Mouse (Mus musculus) urinary bladder, postnatal 0 days (tissue): ENCODE measurements around the gene Pisd. TPM values are rescaled to one million over a fixed set of nuclear protein-coding genes. Genes with fewer than 3 reads are reported as not detected.

Source experiments
- polyA plus RNA-seq: library from polyadenylated mRNA; unstranded; fragments of >200 nt; fragmentation: Nextera tagmentation; extraction: Ambion mirVana; gene quantifications from 2 replicates; pipeline ENCODE4 v1.2.1, GENCODE M21; 2015

Gene Pisd
- 49.2 and 54.2 TPM in 2 replicates for polyA plus RNA-seq

DNA sequence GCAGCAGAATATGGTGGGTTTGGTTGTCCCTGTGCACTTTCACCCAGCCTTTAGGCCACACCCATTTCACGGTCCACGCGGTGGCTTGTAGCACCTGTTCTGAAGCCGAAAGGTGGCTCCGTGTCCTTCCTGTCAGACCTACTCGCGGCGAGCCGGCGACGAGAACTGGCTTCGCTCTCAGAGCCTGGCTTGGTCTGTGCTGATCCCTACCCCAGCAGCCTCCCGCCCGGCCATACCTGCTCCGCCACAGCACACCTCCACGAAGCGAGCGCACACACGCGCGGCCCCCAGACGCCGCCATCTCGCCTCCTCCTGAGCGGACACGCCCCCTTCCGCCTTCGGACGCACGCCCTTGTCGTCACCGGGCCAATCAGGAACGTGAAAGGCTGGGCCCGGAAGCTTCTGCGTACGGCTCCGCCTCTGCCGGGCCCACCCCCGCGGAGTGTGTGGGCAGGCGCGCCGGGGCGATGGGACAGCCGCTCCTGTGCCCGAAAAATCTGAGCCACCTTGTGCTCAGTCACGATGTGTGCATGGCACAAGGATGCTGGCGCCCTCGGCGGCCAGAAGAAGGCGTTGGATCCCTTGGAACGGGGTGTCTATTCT is at the start of gene Pisd:
Gene Pisd, minus strand, starts transcription at position 334 of the 603 bp plus-strand sequence.

DNA sequence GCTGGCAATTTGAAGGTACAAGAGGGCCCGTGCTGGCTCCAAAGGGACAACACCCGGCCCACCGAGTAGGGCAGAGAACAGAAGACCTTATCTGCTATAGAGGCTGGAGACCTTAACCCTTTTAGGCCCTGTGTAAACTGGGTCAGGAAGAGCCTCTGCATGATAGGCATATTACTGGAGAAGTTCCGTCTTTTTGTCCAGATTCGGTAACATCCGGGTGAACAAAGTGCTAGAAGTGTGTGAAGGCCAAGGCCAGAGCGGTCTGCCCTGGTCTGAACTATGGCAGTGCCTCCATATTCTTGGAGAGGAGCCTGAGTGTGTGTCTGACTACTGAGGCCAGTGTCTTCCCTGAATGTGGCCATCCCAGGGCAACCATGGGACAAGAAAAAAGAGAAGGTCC is 41.6 kb upstream of the Pisd start, which contains the start of gene Gm20671:
Gene Gm20671, minus strand, starts transcription at position 101 of the 400 bp plus-strand sequence.

Other genes starting within 250 kb of the Pisd start
- gene Yes1, start 174.5 kb downstream of the Pisd start, polyA plus RNA-seq = 12.5 and 15.3 TPM in 2 replicates
- gene Gm20671, start 41.5 kb upstream of the Pisd start, polyA plus RNA-seq = not detected in 2 replicates
- gene Prr14l, start 68.6 kb upstream of the Pisd start, polyA plus RNA-seq = 6.2 and 8.0 TPM in 2 replicates
- 6.4 and 6.6 TPM in 2 replicates for gene Depdc5, start 78.1 kb upstream of the Pisd start, polyA plus RNA-seq
- 249 and 319 TPM in 2 replicates for gene Ywhah, start 233.2 kb upstream of the Pisd start, polyA plus RNA-seq